Mouse (Mus musculus) kidney, adult 2 months (tissue): Measurements from ENCODE around the gene Cplx2. TPM values are rescaled to one million over a fixed set of nuclear protein-coding genes. Genes with fewer than 3 reads are reported as not detected.
A peak's percentile ranks its signal among the peaks of the same experiment; 100 is the strongest.

Source experiments
- DNase-seq: peaks from one replicate; pipeline ENCODE4 v3.0.0; 2021
- H3K27ac ChIP-seq: fragments of 200-500 bp; 2 replicates; pipeline ENCODE4 v1.5.1; 2012; ENCODE audit warnings: low read depth, low read length, control low read depth, inconsistent platforms; ENCODE audit not compliant: insufficient read depth
- H3K27me3 ChIP-seq: fragments of 200-500 bp; replicated peaks from 2 replicates; pipeline ENCODE4 v1.6.1; 2012; ENCODE audit warnings: mild to moderate bottlenecking, moderate library complexity, low read length, inconsistent platforms; ENCODE audit not compliant: control insufficient read depth, insufficient read depth
- H3K36me3 ChIP-seq: fragments of 200-500 bp; 2 replicates; pipeline ENCODE4 v1.6.1; 2012; ENCODE audit warnings: mild to moderate bottlenecking, moderate library complexity, low read length, inconsistent platforms; ENCODE audit not compliant: control insufficient read depth, insufficient read depth
- H3K4me1 ChIP-seq: fragments of 200-500 bp; 2 replicates; pipeline ENCODE4 v1.6.1; 2011; ENCODE audit warnings: low read length; ENCODE audit not compliant: control insufficient read depth, insufficient read depth
- H3K4me3 ChIP-seq: fragments of 200-500 bp; 2 replicates; pipeline ENCODE4 v1.5.1; 2011; ENCODE audit warnings: mild to moderate bottlenecking, low read depth, low read length, control low read depth; ENCODE audit not compliant: insufficient read depth
- CTCF ChIP-seq: fragments of 200-500 bp; conservative IDR thresholded peaks from 2 replicates; pipeline ENCODE4 v1.5.1; 2011; ENCODE audit warnings: low read depth, mild to moderate bottlenecking, control low read depth, low read length, moderate library complexity, mixed read lengths; ENCODE audit not compliant: insufficient read depth, insufficient read length
- POLR2A ChIP-seq: fragments of 200-500 bp; IDR thresholded peaks from one replicate; pipeline ENCODE4 v1.6.1; 2011; ENCODE audit warnings: low read depth, low read length, control low read depth
- WGBS: fragments of 180-500 bp; shearing (Covaris S2); methylation state at CpG from one replicate; pipeline ENCODE4 v1.1.7; 2018; 5-methylcytosine and 5-hydroxymethylcytosine counted together
- polyA plus RNA-seq: library from polyadenylated mRNA; depleted of rRNA; stranded (reverse); fragments of >200 nt; gene quantifications from 2 replicates; pipeline ENCODE4 v1.2.3, GENCODE M21; 2012; rRNA removed

The Cplx2 gene
- polyA plus RNA-seq, 1 experiment, result 15.5 TPM

- Histone ChIP-seq H3K27me3 (no peaks in the 10 kb centered on the region), H3K4me1 (peaks cover 4% of the 10 kb centered on the region; the same call in 1 of the 2 replicates), H3K27ac (no peak overlapping the region), H3K36me3 (no peaks in the 10 kb centered on the region), H3K4me3 (no peak overlapping the region)
- DNase-seq, result no peak
- WGBS, result 71% methylated on average over 12 of the region's 12 CpGs
- TF ChIP-seq POLR2A (no peak), CTCF (no peak)
Measured at GRCm38 (mm10) chr13:54420226-54420625, 49.1 kb downstream of the Cplx2 start.

DNA sequence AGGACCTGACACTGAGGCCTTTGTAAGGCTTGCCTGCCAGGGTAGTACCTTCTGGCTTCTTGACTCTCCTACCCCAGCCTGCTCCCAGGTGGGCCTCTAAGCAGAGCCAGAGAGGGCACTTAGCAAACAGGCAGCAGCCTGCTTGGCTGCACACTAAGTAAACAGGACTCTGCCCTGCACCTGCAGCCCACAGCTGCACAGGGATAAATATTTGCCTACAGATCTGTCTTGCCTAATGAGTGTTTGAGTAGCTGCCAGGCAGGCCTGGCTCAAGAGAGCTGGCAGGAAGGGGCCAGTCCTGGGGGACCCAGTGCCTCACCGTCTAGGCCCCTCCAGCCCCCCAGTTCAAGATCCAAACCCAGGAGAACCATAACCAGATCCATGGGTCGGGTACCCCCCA, 54.1 kb downstream of the Cplx2 start:
- 19% methylated on average over 2 of the region's 2 CpGs for WGBS
- no peak; the same call in 1 of the 2 replicates for TF ChIP-seq CTCF
- TF ChIP-seq POLR2A, result no peak

GRCm38 (mm10) chr13:54426781-54427655, 55.9 kb downstream of the Cplx2 start:
- Histone ChIP-seq H3K36me3 (no peaks in the 10 kb centered on the region), H3K4me1 (peaks cover 9% of the 10 kb centered on the region; the same call in 1 of the 2 replicates), H3K27me3 (no peaks in the 10 kb centered on the region), H3K27ac (no peak overlapping the region), H3K4me3 (no peak overlapping the region)
- DNase-seq, result no peak
- TF ChIP-seq POLR2A (no peak), CTCF (no peak)
- whole genome bisulfite sequencing, result 71% methylated on average over 10 of the region's 10 CpGs

More for the DNA sequence above, 54.1 kb downstream of the Cplx2 start:
- peak; percentile 88 for DNase-seq
- H3K27ac ChIP-seq, result no peak overlapping the region
- H3K4me3 ChIP-seq, result no peak overlapping the region
- H3K4me1 ChIP-seq, result peaks cover 9% of the 10 kb centered on the region; the same call in 1 of the 2 replicates
- no peaks in the 10 kb centered on the region for H3K36me3 ChIP-seq
- H3K27me3 ChIP-seq, result no peaks in the 10 kb centered on the region

- Histone ChIP-seq H3K4me3 (no peak overlapping the region), H3K27me3 (no peaks in the 10 kb centered on the region), H3K4me1 (peaks cover 9% of the 10 kb centered on the region; the same call in 1 of the 2 replicates), H3K36me3 (no peaks in the 10 kb centered on the region), H3K27ac (no peak overlapping the region)
- TF ChIP-seq CTCF (no peak), POLR2A (no peak)
- 73% methylated on average over 3 of the region's 3 CpGs for WGBS
- DNase-seq, result no peak
Measured at GRCm38 (mm10) chr13:54428771-54429170, 57.6 kb downstream of the Cplx2 start.

GRCm38 (mm10) chr13:54430051-54430450, 58.9 kb downstream of the Cplx2 start:
- WGBS, result 44% methylated on average over 2 of the region's 2 CpGs
- DNase-seq, result no peak
- no peak overlapping the region for H3K27ac ChIP-seq
- no peak overlapping the region for H3K4me3 ChIP-seq
- H3K27me3 ChIP-seq, result no peaks in the 10 kb centered on the region
- peaks cover 7% of the 10 kb centered on the region; the same call in 1 of the 2 replicates for H3K4me1 ChIP-seq
- TF ChIP-seq POLR2A, result no peak
- TF ChIP-seq CTCF, result no peak; the same call in 1 of the 2 replicates
- H3K36me3 ChIP-seq, result no peaks in the 10 kb centered on the region

DNA sequence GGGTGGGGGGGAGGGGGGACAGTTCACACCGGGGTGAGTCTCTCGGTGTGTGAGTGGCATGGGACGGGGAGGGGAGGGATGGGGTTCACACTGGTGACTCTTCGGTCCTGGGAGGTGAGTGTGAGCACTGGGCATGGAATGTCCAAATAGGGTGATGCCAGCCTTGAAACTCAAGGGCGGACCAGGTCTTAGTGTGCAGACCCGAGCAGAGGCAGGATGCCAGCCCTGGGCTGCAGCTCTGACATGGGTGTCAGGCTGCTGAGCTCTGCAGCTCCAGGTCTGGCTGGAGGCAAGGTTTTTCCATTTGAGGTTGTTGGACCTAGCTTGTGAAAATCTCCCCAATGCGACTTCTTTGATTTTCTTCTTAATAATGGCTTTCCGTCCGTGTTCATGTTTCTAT, 60.0 kb downstream of the Cplx2 start:
- Histone ChIP-seq H3K27me3 (no peaks in the 10 kb centered on the region), H3K27ac (no peak overlapping the region), H3K4me1 (0 out of 2 replicates have a peak, but pooled peaks cover 4% of the 10 kb centered on the region), H3K4me3 (no peak overlapping the region), H3K36me3 (no peaks in the 10 kb centered on the region)
- no peak for TF ChIP-seq CTCF
- TF ChIP-seq POLR2A, result no peak
- WGBS, result 81% methylated on average over 9 of the region's 9 CpGs
- no peak for DNase-seq

Other genes with a start within 250 kb of the Cplx2 start
- gene Hrh2, start 179.2 kb upstream of the Cplx2 start, polyA plus RNA-seq, result 0.50 and 0.53 TPM in 2 replicates
- 20.3 and 28.2 TPM in 2 replicates for gene Thoc3, start 97.5 kb downstream of the Cplx2 start, polyA plus RNA-seq
- gene Simc1, start 132.4 kb downstream of the Cplx2 start, polyA plus RNA-seq, result 7.5 and 9.1 TPM in 2 replicates
- gene 4833439L19Rik, start 194.1 kb downstream of the Cplx2 start, polyA plus RNA-seq, result 701 and 716 TPM in 2 replicates
- gene Arl10, start 203.7 kb downstream of the Cplx2 start, polyA plus RNA-seq, result 20.1 and 23.3 TPM in 2 replicates
- 13.7 and 19.0 TPM in 2 replicates for gene Nop16, start 218.7 kb downstream of the Cplx2 start, polyA plus RNA-seq
- 365 and 419 TPM in 2 replicates for gene Higd2a, start 218.9 kb downstream of the Cplx2 start, polyA plus RNA-seq
- 102 and 119 TPM in 2 replicates for gene Cltb, start 240.0 kb downstream of the Cplx2 start, polyA plus RNA-seq